Mouse (Mus musculus): ENCODE measurements at regions not wholly inside any gene's neighbourhood (a gene's known extent, or its start where the extent isn't known, plus 50 kb on each side); places are given as distances from the start of the nearest gene placed in this dataset.

GRCm38 (mm10) chr8:87273328-87273727 lies 199.1 kb downstream of the Cbln1 start:
- no peak for DNase-seq (ENCODE audit: low spot score in 2 of 2)

DNA sequence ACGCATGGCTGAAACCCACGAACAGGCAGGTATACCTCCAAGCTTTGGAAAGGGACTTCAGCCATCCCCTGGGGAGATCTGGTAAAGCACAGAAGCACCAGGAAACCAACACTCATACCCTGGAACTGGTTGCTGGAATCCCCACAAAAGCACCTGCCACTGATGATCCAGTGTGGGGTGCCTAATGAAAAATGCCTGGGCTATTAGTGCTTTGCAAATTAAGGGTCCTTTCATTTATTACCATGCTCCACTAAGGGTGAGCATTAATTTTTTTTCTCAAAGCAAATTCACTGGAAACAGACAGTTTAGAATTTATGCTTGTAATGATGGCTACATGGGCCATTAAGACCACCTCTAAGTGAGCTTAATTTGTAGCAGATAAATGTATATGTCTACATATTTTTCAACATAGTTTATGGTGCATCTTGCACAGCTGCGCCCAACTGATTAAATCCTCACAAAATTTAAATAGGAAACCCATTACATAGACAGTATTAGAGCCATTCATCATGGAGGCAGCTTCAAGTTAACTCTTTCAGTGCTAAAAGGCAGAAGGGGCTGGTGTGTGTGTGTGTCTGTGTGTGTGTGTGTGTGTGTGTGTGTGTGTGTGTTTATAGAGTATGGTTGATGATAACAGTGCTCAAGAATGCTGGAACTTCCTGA lies 201.8 kb downstream of the Cbln1 start:
- DNase-seq (ENCODE audit: low spot score in 2 of 2), result no peak

- no peak for DNase-seq (ENCODE audit: low spot score in 2 of 2)
Measured at GRCm38 (mm10) chr8:87268159-87268558, 204.2 kb downstream of the Cbln1 start.

DNA sequence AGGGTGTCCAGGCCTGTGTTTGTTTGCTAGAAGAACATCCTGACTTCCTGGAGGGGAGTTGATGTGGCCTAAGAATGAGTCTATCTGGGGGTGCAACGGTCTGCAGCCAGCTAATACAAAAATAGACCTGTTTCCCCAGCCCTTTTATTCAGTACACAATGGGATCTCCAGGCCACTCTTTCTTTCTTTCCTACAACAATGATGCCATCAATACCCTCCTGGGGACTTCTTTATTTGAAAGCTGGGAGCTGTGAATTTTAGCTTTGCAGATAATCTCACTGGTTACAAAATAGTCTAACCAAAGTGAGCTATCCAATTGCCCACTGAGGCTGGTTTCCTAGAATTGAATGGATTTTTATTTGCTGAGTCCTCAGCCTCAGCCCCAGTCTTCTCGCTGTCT lies 207.4 kb downstream of the Cbln1 start:
- DNase-seq (ENCODE audit: low spot score in 2 of 2), result no peak

DNA sequence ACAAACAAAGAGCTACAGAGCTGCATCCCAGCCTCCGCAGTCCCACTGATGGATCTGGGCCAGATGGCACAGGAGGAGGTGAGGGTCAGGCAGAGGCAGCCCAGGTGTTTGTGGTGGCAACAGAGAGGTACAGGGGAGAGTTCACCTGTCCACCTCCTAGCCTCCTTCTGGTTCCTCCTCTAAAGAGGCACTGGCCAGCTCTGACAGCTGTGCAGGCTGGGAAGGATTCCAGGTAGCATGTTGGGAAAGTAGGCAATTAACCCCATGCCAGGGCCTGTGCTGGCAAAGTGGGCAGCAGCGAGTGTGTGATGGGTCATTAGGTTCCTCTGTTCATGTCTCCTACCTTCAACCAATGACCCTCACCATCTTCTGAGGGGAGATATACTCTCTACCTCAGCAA lies 212.1 kb downstream of the Cbln1 start:
- no peak for DNase-seq (ENCODE audit: low spot score in 2 of 2)

- DNase-seq (ENCODE audit: low spot score in 2 of 2), result no peak
Measured at GRCm38 (mm10) chr8:87242681-87243080, 229.7 kb downstream of the Cbln1 start.

GRCm38 (mm10) chr8:87237181-87237580 lies 235.2 kb downstream of the Cbln1 start:
- DNase-seq (ENCODE audit: low spot score in 2 of 2), result no peak

DNA sequence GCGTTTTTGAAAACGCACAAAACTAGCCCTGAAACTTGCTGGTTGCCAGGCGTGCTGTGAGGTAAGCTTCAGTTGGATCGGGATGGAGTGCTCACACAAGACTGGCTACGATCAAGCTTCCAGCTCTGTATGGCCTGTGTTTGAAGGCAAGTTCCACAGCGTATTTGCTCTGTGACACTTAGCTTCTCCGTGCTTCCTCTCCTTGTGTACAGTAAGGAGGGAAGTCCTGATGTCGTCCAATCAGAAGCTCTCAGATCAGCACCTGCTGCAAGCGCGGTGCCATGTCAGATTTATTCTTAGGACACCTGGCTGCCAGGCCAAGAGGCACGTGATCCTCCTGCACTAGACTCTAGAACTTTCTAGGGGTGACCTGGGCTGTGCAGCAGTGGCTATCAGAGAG lies 236.0 kb downstream of the Cbln1 start:
- DNase-seq (ENCODE audit: low spot score in 2 of 2), result no peak

DNA sequence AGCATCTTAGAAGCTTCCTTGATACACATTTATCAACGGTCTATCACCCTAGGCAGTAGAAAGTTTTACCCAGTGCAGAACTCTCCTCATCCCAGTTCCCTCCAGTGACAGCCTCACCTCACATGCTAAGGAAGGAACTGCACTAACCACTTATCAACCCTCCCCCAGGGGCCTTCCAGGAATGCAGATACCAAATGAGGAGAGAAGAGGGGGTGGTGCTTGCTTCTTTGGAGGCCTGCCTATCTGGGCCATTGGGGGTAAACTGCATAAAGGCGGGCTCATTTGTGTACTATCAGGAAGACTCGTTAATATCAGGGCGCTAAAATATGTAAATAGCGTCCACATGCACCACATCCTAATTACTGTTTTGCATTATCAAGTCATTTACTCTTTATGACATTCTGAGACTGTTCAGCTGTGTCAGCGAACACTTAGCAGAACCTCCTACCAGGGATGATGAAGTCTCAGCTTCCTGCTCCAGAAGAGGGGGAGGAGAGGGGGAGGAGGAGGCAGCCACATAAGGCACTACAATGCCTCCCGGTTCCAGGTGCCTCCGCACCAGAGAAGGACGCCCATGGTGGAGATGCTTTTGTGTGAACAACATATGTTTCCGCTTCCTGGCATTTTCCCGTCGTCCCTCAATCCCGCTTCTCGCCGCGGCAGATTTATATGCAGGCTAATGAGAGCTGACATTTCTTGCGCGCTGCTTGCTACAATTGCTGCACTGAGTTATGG lies 236.9 kb downstream of the Cbln1 start:
- no peak for DNase-seq (ENCODE audit: low spot score in 2 of 2)

DNA sequence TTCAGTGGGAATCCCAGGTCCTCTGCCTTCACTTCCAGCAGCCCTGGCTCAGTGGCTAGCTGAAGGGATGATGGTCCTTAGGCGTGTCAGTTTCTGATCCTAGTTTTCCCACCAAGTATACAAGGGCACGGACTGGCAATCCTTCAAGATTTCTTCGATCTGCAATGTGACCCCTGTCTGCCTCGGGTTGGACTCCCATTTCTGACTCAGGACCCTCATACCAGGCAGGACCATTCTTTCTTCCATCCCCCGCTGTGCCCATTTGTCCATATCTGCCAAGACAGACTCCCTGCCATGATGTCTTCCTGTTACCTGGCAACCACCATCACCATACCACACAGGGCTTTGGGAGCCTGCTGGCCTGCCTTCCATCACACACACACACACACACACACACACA lies 238.1 kb downstream of the Cbln1 start:
- DNase-seq (ENCODE audit: low spot score in 2 of 2), result no peak

DNA sequence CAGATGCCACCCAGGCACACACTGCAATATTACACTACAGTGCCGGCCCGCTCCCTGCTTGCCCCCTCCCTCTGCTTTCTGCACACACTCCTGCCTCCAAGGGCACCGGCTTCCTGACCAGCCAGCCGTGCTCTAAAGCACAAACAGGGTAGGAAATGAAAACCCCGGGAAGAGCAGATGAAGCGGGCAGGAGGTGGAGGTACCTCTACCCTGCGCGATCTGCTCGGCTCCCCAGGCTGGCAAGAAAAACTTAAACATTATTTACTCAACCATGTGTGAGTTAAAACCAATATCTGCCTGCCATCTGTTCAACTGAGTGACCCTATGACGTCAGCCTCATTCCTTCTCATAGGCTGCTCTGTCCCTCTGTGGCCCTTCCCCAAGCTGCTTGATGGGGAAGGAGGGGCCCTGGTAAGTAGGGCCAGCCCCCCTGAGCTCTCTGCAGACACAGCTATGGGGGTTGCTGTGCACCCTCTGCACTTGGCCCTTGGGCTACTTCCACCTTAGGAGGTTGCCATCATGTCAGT lies 238.5 kb downstream of the Cbln1 start:
- DNase-seq (ENCODE audit: low spot score in 2 of 2), result no peak

GRCm38 (mm10) chr8:87231762-87232161 lies 240.6 kb downstream of the Cbln1 start:
- DNase-seq (ENCODE audit: low spot score in 2 of 2), result no peak

DNA sequence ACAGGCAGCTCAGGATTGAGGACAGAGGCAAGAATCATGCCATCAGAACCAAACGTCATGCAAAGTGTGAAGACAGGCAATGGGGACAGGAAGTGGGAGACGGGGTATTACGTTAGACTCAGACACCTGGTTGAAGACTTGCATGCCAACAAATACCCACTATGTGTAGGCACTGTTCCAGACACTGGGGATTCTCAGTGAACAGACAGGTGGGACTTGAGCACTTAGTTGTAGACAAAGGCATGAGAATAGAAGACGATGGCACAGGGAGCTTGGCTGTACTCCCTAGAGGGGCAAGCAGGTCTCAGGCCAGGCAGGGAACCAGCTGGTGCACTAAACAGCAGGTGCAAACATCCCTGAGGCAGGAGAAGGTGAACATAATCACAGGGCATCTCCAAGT lies 242.3 kb downstream of the Cbln1 start:
- no peak for DNase-seq (ENCODE audit: low spot score in 2 of 2)

DNA sequence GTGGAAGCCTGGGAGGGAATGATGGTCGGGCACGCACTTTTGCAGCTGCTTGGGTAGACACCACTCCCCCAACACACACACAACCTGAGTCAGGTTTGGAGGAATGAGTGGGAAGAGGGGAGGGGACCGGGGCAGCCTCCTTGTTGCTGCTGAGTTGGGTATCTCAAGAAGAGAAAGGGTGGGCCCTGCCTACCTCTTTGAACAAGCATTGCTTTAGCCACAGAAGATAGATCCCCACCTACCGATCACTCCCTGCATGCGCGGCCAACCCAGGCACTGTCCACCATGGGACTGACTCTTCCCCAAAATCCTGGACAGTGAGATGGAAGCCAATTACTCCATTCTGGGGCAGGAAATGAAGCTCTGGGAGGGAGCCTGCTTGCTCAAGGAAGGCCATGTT lies 243.2 kb downstream of the Cbln1 start:
- no peak for DNase-seq (ENCODE audit: low spot score in 2 of 2)

DNA sequence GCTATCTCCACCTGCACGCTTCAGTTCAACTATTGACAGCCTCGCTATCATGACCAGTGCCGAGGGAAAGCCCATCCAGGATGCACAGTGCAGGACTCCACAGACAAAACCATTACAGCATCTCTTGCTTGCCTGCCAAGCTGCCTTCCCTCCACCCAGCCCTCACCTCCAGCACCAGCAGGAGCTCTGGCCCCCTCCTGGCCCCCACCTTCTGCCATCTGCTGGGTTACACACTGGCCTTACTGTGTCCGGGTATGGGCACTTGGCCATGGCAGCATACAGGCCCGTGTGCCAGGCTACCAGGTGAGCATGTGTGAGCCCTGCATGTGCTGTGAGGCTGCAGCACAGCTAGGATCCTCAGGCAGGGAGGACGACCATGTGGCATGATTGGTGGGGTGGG lies 243.6 kb downstream of the Cbln1 start:
- no peak for DNase-seq (ENCODE audit: low spot score in 2 of 2)

GRCm38 (mm10) chr8:87225504-87226425 lies 246.6 kb downstream of the Cbln1 start:
- no peak for DNase-seq (ENCODE audit: low spot score in 2 of 2)

DNA sequence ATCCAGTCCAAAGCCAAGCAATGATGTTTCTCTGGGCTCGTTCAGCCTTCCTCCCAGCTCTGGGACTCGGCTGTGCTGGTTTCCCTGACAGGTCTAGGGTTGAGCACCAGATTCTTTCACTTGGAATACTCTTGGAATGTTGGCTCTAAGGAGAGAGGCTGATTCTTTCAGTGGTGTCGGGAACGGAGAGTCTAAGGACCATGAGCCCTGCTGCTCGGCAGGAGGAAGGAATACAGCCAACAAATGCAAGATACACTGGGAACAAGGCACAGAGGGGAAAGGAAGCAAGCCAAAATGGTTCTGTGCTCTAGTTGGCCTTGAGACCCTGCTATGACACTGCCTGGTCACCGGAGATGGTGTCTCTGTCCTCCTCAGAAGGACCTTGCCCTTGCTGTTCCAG lies 251.8 kb downstream of the Cbln1 start:
- DNase-seq (ENCODE audit: low spot score in 2 of 2), result no peak

GRCm38 (mm10) chr8:87218956-87219482 lies 253.4 kb downstream of the Cbln1 start:
- DNase-seq (ENCODE audit: low spot score in 2 of 2), result no peak

- DNase-seq (ENCODE audit: low spot score in 2 of 2), result no peak
Measured at GRCm38 (mm10) chr8:87214962-87215361, 257.4 kb downstream of the Cbln1 start.

DNA sequence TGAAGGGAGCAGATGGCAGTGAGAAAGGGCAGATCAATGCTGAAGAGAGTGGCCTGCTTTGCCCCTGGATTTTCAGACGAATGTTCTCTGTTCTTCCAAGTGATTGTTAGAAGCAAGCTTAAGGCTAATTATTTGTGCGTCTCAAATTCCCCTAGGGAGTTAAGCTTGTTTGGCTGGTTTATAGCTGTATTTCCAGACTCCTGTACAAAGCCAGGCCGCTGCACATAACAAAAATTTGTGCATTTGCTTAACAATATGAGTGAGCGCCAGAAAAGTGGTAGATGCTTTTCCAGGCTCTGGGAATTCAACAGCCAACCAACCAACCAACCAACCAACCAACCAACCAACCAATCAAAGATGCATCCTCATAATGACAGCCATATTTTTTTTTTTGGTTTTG lies 261.9 kb downstream of the Cbln1 start:
- DNase-seq (ENCODE audit: low spot score in 2 of 2), result no peak

DNA sequence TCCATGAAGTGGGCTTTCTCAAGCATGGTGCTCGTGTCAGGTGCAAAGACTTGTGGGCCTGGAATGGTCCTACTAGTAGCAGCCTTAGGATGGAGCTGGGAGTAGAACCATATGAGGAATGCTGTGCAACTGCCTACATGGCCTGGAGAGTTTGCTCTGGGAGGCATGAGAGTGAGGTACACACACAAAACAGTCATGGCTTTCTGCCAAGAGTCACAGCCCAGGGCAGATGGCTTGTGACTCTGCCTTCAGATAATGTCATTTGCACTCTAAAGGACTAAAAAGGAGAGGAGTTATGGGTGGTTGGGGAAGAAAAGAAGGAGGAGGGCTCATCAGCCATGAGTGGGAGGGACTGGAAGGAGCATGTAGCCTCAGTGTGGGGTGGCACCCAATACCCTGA lies 263.1 kb downstream of the Cbln1 start:
- DNase-seq (ENCODE audit: low spot score in 2 of 2), result no peak

DNA sequence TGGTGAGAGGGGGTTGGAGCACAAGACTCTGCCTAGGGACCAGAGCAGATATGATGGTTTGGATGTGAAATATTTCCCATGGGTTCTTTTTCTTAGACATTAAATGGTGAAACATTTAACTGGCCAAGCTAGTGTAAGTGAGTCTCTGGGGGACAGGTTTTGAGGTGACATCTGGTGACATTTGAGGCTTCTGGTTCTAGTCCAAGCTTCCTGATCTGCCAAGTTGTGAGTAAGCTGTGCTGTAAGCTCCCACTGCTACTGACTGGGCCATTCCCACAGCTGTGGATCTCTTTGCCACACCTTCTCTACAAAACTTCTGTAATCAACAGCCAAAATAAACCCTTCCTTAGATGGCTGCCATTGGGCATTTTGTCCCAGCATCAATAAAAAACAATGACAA lies 264.4 kb downstream of the Cbln1 start:
- no peak for DNase-seq (ENCODE audit: low spot score in 2 of 2)
